Mouse (Mus musculus): Measurements from ENCODE around the gene Ankrd33. TPM values are rescaled to one million over a fixed set of nuclear protein-coding genes. Genes with fewer than 3 reads are reported as not detected.
"Not testable (repeated sequence)": the region's sequence is repeated elsewhere in the genome, so short reads cannot be mapped to it uniquely, and the experiment has no call there.

The Ankrd33 gene
- total RNA-seq, 4 experiments from 2014 or later = 0.75 to 1.1 (median 0.79) TPM

GRCm38 (mm10) chr15:101086956-101087355 is 28.6 kb upstream of the Ankrd33 start:
- DNase-seq = peak; percentile 89

GRCm38 (mm10) chr15:101088291-101088690 is 27.3 kb upstream of the Ankrd33 start:
- DNase-seq = no peak

GRCm38 (mm10) chr15:101091551-101091950 is 24.0 kb upstream of the Ankrd33 start:
- no peak for DNase-seq

DNA sequence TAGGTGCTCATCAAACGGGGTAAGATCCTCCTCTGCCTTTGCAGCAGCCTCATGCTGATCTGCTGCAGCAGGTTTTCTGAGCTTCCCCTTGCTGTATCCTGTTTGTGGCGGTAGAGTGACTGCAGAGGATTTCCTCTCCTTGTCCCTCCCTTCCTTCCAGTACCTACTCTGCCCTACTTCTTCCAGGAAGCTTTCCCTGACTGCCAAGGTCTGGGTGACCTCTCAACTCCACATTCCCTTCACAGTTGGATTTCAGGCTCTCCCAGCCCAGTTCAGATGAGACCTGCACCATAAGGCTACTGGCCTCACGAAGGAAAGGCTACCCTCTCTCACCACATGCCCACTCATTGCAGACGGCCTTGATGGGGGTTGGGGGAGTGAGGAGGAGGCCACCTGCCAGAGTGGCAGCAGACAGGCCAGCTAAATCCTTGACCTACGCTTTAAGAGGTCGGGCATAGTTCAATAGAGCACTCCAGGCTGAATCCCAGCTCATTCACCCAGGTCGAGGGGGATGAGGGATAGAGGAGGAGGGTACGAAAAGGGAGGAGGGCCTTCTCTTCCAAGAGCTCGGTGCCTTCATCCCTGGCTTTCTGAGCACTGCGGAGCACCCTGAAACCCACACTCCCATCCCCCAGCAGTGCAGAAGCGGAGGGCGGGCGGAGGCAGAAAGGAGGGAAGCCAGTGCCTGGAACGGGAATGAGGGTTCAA is 23.3 kb upstream of the Ankrd33 start:
- DNase-seq = no peak

DNA sequence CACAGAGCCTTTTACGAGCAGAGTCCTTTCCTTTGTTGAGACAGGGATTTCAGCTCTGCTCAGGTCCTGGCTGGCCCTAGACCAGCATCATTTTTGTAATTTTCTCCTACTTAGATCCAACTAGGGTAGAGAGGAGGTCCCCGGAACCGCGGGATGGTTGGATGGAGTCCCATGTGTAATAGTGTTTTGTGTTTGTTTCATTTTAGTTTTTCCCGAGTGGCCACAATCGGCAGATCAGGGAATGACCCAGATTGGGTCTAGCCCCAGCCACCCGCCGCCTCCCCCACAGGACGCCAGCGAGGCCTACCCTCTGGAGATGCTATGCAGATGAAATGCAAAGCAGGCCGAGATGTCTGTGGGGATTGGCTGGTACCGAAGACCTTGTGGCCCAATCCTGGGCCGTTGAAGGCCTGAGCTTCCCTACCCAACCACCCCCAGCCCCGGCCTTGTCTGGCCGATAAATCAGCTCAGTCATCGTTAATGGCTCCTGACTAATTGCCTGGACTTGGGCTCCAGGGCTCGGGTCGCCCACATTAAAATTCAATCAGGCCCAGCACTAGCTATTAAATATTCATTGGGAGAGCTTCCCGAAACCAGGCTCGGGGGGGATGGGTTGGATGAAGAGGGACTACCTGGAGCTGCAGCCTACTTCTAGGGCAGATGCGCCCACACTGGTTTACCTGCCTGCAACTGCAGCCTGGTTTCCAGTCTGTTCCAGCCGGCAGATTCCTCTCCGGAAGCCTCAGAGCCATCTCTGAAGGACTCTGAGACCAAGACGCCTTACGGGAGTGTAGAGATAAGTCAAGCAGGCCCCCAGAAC is 22.5 kb upstream of the Ankrd33 start:
- peak; percentile 60 for DNase-seq

DNA sequence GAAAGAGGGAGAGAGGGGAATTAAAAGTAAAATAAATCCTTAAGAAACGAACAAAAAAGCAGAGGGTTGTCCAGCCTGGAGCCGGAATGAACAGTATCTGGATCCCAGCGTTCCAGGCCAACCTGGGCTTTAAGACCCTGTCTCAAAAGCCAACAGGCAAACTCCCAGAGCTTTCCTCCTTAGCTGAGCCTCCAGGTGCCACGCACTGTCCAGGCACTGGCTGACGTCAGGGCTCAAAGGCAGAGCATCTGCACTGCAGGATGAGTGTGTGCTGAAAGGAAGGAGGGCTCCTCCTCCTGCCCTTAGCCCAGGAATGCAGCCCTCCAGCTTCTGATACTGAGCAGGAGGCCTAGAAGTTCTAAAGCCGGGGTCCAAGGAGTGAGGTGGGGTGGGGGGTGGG is 21.6 kb upstream of the Ankrd33 start:
- no peak for DNase-seq

- no peak for DNase-seq
These were observed 20.6 kb upstream of the Ankrd33 start for GRCm38 (mm10) chr15:101094979-101095378.

- DNase-seq = no peak
These were observed 20.2 kb upstream of the Ankrd33 start for GRCm38 (mm10) chr15:101095392-101095791.

DNA sequence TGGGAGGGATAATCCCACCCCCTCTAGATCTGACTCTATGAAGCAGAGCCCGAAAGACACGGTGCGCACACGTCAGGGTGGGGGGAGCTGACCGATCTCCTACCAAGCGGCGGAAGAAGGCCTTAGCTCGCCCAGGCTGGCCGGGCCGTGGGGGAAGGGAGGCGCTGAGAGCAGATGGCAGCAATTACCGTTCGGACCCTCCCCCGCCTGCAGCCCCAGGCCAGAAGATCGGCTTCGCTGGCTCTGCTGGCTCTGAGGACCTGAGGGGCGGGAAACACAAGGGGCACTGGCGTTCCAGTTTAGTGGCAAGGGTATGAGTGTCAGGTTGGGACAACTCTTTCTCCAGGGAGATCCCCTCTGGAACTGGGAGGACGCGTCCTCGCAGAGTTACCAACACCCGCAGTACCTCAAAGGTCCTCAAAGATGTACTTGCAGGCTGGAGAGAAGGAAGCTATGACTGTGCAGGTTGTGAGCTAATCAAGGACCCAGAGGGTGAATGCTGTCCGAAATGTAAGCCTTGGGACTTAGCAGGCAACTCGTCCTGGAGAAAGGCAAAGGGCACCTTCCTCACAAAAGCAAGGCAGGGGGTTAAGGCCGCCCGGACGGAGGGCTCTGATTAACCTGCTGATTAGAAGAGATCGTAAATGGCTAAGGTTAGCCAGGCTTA is 17.4 kb upstream of the Ankrd33 start:
- no peak for DNase-seq

DNA sequence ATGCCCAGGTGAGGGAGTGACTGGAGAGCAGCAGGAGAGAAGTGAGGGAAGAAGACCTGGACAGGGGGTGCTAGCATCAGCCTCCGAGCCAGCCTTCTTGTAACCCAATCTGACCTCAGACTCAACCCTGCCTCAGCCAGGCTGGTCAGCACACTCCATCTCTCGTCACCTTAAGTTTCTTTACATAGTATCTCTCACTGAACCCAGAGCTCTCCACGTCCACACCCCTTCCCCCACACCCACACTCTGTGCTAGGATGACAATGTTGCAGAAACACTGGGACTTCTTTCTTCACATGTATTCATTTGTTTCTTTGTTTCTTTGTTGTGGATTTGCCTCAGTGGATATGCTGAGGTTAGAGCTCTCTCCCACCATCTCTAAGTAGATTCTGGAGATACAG is 14.6 kb upstream of the Ankrd33 start:
- DNase-seq = no peak

GRCm38 (mm10) chr15:101103605-101104304 is 11.8 kb upstream of the Ankrd33 start:
- no peak for DNase-seq

- peak; percentile 91 for DNase-seq
These were observed 10.0 kb upstream of the Ankrd33 start for GRCm38 (mm10) chr15:101105496-101105994.

DNA sequence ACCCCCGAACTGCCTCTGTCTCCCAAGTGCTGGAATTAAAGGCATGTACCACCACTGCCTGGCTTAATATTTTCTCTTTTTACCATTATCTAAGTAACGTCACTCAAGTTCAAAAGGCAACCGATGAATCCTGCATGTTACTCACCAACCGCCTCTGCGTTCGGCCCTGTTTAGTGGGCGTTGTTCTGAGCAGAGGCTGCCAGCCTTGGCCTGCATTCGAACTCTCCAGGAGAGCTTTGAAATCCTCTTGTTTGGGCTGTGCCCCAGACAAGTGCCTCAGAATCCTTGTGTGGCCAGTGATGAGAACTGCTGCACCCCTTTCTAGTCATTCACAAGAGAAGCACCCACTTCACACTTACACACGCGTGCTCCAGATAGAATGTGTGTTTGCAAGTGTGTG is 9.5 kb upstream of the Ankrd33 start:
- DNase-seq = peak; percentile 66

DNA sequence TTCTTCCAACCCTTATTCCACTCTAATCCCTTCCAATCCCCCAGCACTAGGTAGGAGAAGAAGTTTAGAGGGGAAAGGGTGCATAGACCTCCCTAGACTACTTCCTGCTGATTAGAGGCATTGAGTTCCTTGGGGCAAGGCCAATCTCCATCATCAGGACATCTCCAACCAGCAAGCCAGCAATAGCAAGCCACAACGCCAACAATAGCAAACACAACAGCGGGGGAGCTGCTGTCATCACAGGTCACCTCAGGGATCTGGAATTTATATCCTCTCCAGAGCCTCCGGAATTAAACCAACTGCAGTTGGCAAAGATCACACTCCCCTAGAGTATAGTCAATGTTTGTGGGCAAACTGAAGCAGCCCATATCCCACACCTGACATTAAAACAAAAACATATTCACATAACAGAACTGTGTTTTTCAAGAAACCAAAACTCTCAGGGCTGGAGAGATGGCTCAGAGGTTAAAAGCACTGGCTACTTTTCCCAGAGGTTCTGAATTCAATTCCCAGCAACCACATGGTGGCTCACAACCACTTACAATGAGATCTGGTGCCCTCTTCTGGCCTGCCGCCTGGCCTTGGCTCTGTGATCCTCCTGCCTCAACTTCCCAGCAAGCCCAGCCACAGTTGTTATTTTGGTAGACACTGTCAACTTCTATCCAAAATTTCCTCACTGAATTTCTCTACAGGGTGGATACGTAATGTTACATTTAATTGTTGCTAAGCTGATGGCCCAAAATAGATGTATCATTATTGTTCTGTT is 7.5 kb upstream of the Ankrd33 start:
- no peak for DNase-seq

- peak; percentile 53 for DNase-seq
These were observed 2.4 kb upstream of the Ankrd33 start for GRCm38 (mm10) chr15:101113176-101113575.

DNA sequence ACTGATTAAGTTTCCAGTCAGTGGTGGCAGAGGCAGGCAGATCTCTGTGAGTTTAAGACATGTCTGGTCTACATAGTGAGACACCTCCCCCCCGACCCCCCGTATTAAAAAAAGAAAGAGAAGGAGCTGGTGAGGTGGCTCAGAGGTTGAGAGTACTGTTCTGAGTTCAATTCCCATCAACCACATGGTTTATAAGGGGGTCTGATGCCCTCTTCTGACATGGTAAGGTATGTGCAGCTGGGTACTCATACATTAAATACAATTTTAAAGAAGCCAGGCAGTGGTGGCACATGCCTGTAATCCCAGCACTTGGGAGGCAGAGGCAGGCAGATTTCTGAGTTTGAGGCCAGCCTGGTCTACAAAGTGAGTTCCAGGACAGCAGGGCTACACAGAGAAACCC is 1.8 kb upstream of the Ankrd33 start:
- DNase-seq = not testable (repeated sequence)

DNA sequence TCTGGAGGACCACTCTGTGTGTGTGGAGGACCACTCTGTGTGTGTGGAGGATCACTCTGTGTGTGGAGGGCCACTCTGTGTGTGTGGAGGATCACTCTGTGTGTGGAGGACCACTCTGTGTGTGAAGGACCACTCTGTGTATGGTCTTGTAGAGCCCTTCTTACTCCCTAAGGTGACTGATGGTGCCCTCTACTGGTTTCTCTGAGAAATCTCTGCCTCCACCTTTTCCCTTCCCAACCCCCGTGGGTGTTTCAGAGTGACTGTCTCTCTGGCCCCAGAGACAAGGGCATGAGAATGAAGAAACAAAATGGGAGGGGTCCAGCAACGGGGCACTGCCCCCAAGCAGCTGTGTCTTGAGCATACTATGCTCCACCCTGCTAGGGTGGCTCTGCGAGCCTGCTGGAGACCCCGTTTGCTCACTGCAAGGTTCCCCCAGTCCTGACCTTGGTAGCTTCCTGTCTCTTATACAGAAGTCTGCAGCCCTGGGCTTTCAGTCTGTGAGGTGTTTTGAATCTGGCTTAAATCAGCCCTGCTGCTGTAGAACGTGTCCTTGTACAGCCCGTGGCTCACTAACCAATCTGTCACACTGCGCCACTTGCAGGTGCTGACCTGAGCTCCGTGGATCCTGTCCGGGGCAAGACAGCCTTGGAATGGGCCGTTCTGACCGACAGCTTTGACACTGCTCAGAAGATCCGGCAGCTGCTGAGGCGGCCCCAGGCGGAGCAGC is 3.0 kb downstream of the Ankrd33 start:
- no peak for DNase-seq

DNA sequence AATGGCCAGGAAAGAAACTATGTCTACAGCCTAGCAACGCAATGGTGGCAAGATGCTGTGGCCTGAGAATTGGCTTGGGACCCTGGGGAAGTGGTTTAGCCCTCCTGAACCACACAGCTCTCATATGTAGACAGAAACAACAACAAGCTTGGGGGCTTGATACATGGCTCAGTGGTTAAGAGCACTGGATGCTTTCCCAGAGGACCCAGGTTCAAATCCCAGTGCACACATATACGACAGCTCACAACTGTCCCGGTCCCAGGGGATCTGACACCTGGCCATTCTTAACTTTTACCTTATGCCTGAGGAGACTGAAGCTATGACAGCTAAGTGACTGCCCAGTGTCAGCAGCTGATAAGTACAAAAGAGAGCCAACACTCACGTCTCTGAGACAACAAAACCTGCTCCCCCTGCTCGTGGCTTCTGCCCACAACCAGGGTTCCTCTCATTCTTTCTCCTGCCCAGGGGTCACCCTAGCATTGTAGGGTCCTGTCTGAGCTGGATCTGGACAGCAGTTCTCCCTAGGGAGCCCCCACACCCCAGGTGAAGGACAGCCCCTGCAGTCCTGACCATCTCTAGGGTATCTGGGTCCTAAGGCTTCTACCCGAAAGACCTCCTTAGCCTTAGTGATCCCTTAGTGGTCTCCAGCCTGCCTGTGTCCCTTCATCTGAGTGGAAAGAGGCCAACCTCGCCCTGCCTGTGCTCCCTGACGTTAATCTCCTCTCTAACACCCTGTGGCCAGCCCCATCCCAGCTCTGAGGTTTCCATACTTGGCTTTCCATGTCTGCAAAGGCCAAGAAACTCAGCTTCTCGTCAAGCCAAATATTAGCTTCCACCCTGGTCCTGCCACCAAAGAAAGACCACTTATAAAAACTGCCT is 6.1 kb downstream of the Ankrd33 start:
- no peak for DNase-seq

DNA sequence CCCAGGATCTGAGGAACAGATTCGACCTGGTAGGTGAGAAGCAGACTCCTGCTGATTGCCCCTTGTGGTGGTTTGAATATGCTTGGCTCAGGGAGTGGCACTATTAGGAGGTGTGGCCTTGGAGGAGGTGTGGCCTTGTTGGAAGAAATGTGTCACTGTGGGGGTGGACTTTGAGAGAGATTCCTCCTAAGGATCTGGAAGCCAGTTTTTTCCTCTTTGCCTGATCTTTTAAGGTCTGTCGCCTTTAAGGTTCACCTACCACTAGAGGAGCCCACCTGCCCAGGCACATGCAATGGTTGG is 6.7 kb downstream of the Ankrd33 start:
- no peak for DNase-seq

GRCm38 (mm10) chr15:101123202-101123601 is 7.6 kb downstream of the Ankrd33 start:
- no peak for DNase-seq
